8 mouse cellular contexts compared by ENCODE assay signal in genomic region chr11:45944643-45945156, GRCm38 (mm10). TPM values are rescaled to one million over a fixed set of nuclear protein-coding genes. Genes with fewer than 3 reads are reported as not detected.
DNase-seq lines count a peak whose midpoint lies in the region; ATAC-seq and TF ChIP-seq lines count a peak whose summit lies in the region.

Gene Lsm11 (minus strand): TSS chr11:45944935.

- 0 out of 2 replicates have a peak, but pooled peaks cover 3% of the 10 kb centered on the region for H3K36me3 ChIP-seq in hindbrain, postnatal 0 days (ENCODE audit: insufficient read depth, low read length)

- WGBS in hindbrain, postnatal 0 days = 1% methylated on average over 49 of the region's 55 CpGs

- H3K4me2 ChIP-seq in hindbrain, postnatal 0 days (ENCODE audit: low read depth, low read length) = peak within 1 kb of the TSS; percentile 83

- H3K27me3 ChIP-seq in hindbrain, postnatal 0 days (ENCODE audit: insufficient read depth, low read length) = no peaks in the 10 kb centered on the region

- H3K9ac ChIP-seq in hindbrain, postnatal 0 days (replicated peaks; ENCODE audit: low read length) = peak within 1 kb of the TSS; percentile 84

- TF ChIP-seq CTCF in hindbrain, postnatal 0 days (IDR thresholded peaks at IDR 0.05; ENCODE audit: low read depth) = peak; percentile 91
- no peak; the same call in none of the 2 replicates for TF ChIP-seq CTCF in left cerebral cortex, adult 2 months (IDR thresholded peaks at IDR 0.05)

- H3K9me3 ChIP-seq in hindbrain, postnatal 0 days (ENCODE audit: low read length) = no peaks in the 10 kb centered on the region

- H3K4me1 ChIP-seq in hindbrain, postnatal 0 days (ENCODE audit: insufficient read depth, low read length) = 0 out of 2 replicates have a peak, but pooled peaks cover 6% of the 10 kb centered on the region

- H3K27ac ChIP-seq in hindbrain, postnatal 0 days = peak within 1 kb of the TSS; percentile 61
- peak within 1 kb of the TSS; percentile 76 for H3K27ac ChIP-seq in left cerebral cortex, adult 2 months

- peak; percentile 97 for DNase-seq in T-cell, adult 2 months (ENCODE audit: low spot score)
- DNase-seq in cerebellum, postnatal 36 days = peak; percentile 97
- peak; percentile 97 for DNase-seq in gastrocnemius, adult 18-20 months (ENCODE audit: low spot score)
- peak; percentile 96 for DNase-seq in hindbrain, postnatal 0 days (ENCODE audit: low spot score)
- peak; percentile 96 to 100 for DNase-seq in left cerebral cortex, adult 2 months (ENCODE audit: extremely low spot score in 1 of 2, low spot score in 2 of 2)
- peak; percentile 96 for DNase-seq in right cerebral cortex, adult 2 months (ENCODE audit: low spot score in 2 of 2)
- peak; percentile 97 for DNase-seq in urinary bladder, postnatal 14 days (ENCODE audit: low spot score)

- peak within 1 kb of the TSS; percentile 93 for H3K4me3 ChIP-seq in hindbrain, postnatal 0 days (ENCODE audit: low read length)
- peak within 1 kb of the TSS; percentile 92 for H3K4me3 ChIP-seq in left cerebral cortex, adult 2 months

- peak; percentile 89 for ATAC-seq in hindbrain, postnatal 0 days
- ATAC-seq in megakaryocyte, adult 5-6 weeks (ENCODE audit: poor library complexity, severe bottlenecking) = peak; percentile 96

- intact Hi-C loops in left cerebral cortex, adult 2 months (cut with DNase I) = loop anchor here (1.0 to 5.0 kb wide), 4 partner anchors 44 to 271 kb away; partner anchors contain the start of gene Adam19

RNA-seq across cellular contexts. Expression of gene Lsm11, which starts in this region (rescaled TPM):
- total RNA-seq in gastrocnemius, adult 18-20 months (2021) = 1 to 10 TPM; 2.3 TPM
- 92.6 and 96.2 TPM in 2 replicates for total RNA-seq in hindbrain, postnatal 0 days (2014; rRNA removed)
- 27.5 and 31.0 TPM in 2 replicates for polyA plus RNA-seq in hindbrain, postnatal 0 days (2015; fragmentation: Nextera tagmentation; extraction: Ambion mirVana)
- total RNA-seq in left cerebral cortex, adult 2 months (2021) = 10 to 100 TPM; 25.4 to 26.6 TPM
- total RNA-seq in megakaryocyte, adult 5-6 weeks (2015) = 4.1 and 5.8 TPM in 2 replicates
- 2.8 and 2.9 TPM in 2 replicates for total RNA-seq in megakaryocyte, adult 5-6 weeks (2017)

Comparison
In these comparisons a context has a peak if more than half of its experiments do, and no peak if none do; other contexts are left out.
1. Peak in every context shown above with its lines: DNase-seq, ATAC-seq, H3K4me3 ChIP-seq and H3K27ac ChIP-seq.